Mouse (Mus musculus) limb, embryonic 11.5 days (tissue): Measurements from ENCODE around the gene Daglb. TPM values are rescaled to one million over a fixed set of nuclear protein-coding genes. Genes with fewer than 3 reads are reported as not detected.

ENCODE experiments used
- ATAC-seq: fragments of 200-750 bp; cut with Nextera tagmentation; 2 replicates; pipeline ENCODE4 v1.8.0; 2017; ENCODE audit warnings: low read depth; ENCODE audit not compliant: insufficient number of reproducible peaks, low FRiP score, low TSS enrichment
- DNase-seq: peaks from one replicate; pipeline ENCODE4 v3.0.0-alpha.2; 2015; ENCODE audit warnings: low spot score
- H3K27ac ChIP-seq: fragments of 300-500 bp; sonication (generic); replicated peaks from 2 replicates; pipeline ENCODE4 v1.5.1; 2014; ENCODE audit warnings: low read depth, mild to moderate bottlenecking, low read length
- H3K27me3 ChIP-seq: fragments of 300-500 bp; sonication (generic); 2 replicates; pipeline ENCODE4 v1.6.1; 2014; ENCODE audit warnings: mild to moderate bottlenecking, low read length, mixed read lengths; ENCODE audit not compliant: control insufficient read depth, insufficient read depth
- H3K36me3 ChIP-seq: fragments of 300-500 bp; sonication (generic); 2 replicates; pipeline ENCODE4 v1.6.1; 2014; ENCODE audit warnings: mild to moderate bottlenecking, low read length, moderate library complexity, mixed read lengths; ENCODE audit not compliant: control insufficient read depth, insufficient read depth
- H3K4me1 ChIP-seq: fragments of 300-500 bp; sonication (generic); 2 replicates; pipeline ENCODE4 v1.6.1; 2014; ENCODE audit warnings: low read length, mixed read lengths; ENCODE audit not compliant: control insufficient read depth, insufficient read depth
- H3K4me2 ChIP-seq: fragments of 300-500 bp; sonication (generic); 2 replicates; pipeline ENCODE4 v1.6.1; 2014; ENCODE audit warnings: low read depth, mild to moderate bottlenecking, moderate library complexity; ENCODE audit not compliant: severe bottlenecking
- H3K4me3 ChIP-seq: fragments of 300-500 bp; sonication (generic); 2 replicates; pipeline ENCODE4 v1.5.1; 2014; ENCODE audit warnings: low read depth, low read length
- H3K9ac ChIP-seq: fragments of 300-500 bp; sonication (generic); 2 replicates; pipeline ENCODE4 v1.6.1; 2014; ENCODE audit warnings: mild to moderate bottlenecking, low read length
- H3K9me3 ChIP-seq: fragments of 300-500 bp; sonication (generic); 2 replicates; pipeline ENCODE4 v1.6.1; 2016; ENCODE audit warnings: low read length; ENCODE audit not compliant: control insufficient read depth
- whole genome bisulfite sequencing: fragments of 180-500 bp; shearing (Covaris S2); extraction: QIAGEN DNeasy Blood & Tissue Kit; methylation state at CpG from one replicate; pipeline ENCODE4 v1.1.7; 2014; 5-methylcytosine and 5-hydroxymethylcytosine counted together
- polyA plus RNA-seq: library from polyadenylated mRNA; unstranded; fragments of >200 nt; fragmentation: Nextera tagmentation; extraction: Ambion mirVana; gene quantifications from 2 replicates; pipeline ENCODE4 v1.2.1, GENCODE M21; 2014

The Daglb gene
- polyA plus RNA-seq, 1 experiment from 2014 or later, result 9.4 TPM

DNA sequence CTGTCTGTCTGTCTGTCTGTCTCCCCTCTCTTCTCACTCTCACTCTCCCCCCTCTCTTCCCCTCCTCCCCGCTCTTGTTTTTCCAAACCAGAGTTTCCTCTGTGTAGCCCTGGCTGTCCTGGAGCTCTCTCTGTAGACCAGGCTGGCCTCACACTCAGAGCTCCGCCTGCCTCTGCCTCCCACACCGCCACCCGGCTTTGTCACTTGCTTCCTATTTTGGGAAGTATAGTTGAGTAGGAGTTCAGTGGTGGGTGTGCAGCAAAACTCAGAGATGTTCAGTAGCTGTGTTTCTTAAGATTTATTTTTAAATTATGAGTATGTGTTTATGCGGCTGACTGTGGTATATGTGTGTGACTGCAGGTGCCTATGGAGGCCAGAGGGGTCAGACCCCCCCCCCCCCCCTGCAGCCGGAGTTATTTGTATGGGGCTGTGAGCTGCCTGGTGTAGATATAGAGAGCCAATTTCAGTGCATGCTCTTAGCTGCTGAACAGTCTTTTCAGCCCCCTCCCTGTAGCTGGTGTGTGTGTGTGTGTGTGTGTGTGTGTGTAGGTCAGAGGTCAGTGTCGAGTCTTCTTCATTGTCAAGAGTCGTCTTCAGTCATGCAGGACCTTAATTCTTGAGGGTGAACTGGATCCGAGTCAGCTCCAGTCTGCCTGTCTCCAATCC lies 7.7 kb downstream of the Daglb start:
- no peak overlapping the region for H3K9ac ChIP-seq
- H3K36me3 ChIP-seq, result peaks cover 8% of the 10 kb centered on the region; the same call in 1 of the 2 replicates
- H3K27ac ChIP-seq, result no peak overlapping the region
- DNase-seq (no peak), ATAC-seq (no peak)
- no peaks in the 10 kb centered on the region for H3K9me3 ChIP-seq
- H3K4me2 ChIP-seq, result no peak overlapping the region
- no peaks in the 10 kb centered on the region for H3K4me1 ChIP-seq
- H3K27me3 ChIP-seq, result no peaks in the 10 kb centered on the region
- no peak overlapping the region for H3K4me3 ChIP-seq
- 86% methylated on average over 9 of the region's 9 CpGs for WGBS

DNA sequence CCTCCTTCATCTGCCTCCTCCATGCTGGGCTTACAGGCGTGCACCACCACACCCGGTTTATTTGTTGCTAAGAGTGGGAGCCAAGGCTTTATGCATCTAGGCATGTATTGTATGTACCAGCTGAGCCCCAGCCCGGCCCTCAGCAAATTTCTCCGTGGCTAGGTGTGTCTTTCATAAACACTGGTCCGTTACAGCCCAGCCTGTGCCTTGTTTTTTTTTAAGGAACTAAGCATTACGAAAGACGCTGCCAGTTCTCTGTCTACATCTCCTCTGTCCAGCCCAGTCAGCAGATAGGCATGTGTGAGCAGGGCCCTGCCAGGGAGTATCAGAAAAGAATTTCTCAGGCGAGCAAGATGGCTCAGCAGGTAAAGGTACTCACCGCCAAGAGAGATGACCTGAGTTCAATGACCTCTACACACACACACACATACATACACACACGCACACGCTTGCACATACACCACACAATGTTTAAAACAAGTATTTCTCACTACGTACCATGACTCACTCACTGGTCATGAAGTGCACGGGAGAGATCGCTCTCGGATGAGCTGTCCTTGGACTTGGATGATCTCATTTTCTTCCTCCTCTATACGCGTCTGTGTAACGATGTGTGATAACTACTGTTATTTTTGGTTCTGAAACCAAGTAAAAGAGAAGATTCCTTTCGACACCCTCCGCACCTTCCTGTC lies 10.9 kb downstream of the Daglb start:
- Histone ChIP-seq H3K27ac (no peak overlapping the region), H3K4me1 (no peaks in the 10 kb centered on the region), H3K4me3 (no peak overlapping the region), H3K9ac (no peak overlapping the region), H3K4me2 (no peak overlapping the region), H3K27me3 (no peaks in the 10 kb centered on the region), H3K9me3 (no peaks in the 10 kb centered on the region), H3K36me3 (peaks cover 10% of the 10 kb centered on the region; the same call in 1 of the 2 replicates)
- ATAC-seq, result no peak
- DNase-seq, result no peak
- WGBS, result 96% methylated on average over 20 of the region's 20 CpGs

DNA sequence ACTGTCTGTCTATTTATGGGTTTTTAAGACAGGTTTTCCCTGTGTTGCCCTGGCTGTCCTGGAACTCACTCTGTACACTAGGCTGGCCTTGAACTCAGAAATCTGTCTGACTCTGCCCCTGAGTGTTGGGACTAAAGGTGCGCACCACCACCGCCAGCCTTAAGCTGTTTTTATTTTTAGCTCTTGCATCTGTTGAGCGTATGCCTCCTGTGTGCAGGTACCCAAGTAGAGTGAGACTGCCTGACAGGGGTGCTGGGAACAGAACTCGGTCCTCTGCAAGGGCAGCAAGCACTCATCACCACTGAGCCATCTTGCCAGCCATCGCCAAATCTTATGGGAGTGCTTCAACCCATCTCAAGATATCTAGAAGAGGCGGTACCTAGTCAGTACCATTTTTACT lies 11.6 kb downstream of the Daglb start:
- DNase-seq, result no peak
- H3K27ac ChIP-seq, result no peak overlapping the region
- no peaks in the 10 kb centered on the region for H3K4me1 ChIP-seq
- no peak overlapping the region for H3K4me2 ChIP-seq
- peaks cover 10% of the 10 kb centered on the region; the same call in 1 of the 2 replicates for H3K36me3 ChIP-seq
- WGBS, result 98% methylated on average over 6 of the region's 6 CpGs
- ATAC-seq, result no peak
- no peaks in the 10 kb centered on the region for H3K9me3 ChIP-seq
- no peak overlapping the region for H3K9ac ChIP-seq
- H3K27me3 ChIP-seq, result no peaks in the 10 kb centered on the region
- H3K4me3 ChIP-seq, result no peak overlapping the region

DNA sequence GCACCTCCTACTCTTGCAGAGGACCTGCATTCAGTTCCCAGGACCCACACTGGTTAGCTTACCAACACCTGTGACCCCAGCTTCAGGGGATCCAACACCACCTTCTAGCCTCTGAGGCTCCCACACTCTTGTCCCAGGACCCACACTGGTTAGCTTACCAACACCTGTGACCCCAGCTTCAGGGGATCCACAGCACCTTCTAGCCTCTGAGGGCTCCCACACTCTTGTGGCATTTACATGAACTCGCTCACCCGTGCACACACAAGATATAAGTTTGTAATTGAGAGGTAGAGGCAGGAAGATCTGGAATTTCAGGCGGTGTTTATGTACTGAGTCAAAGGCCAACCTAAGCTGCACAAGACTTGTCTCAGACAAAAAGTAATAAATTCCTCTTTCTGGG lies 13.5 kb downstream of the Daglb start:
- DNase-seq (no peak), ATAC-seq (no peak)
- Histone ChIP-seq H3K36me3 (peaks cover 10% of the 10 kb centered on the region; the same call in 1 of the 2 replicates), H3K27ac (no peak overlapping the region), H3K4me2 (no peak overlapping the region), H3K4me3 (no peak overlapping the region), H3K4me1 (no peaks in the 10 kb centered on the region), H3K9me3 (no peaks in the 10 kb centered on the region), H3K27me3 (no peaks in the 10 kb centered on the region), H3K9ac (no peak overlapping the region)
- WGBS, result 98% methylated on average over 3 of the region's 3 CpGs

DNA sequence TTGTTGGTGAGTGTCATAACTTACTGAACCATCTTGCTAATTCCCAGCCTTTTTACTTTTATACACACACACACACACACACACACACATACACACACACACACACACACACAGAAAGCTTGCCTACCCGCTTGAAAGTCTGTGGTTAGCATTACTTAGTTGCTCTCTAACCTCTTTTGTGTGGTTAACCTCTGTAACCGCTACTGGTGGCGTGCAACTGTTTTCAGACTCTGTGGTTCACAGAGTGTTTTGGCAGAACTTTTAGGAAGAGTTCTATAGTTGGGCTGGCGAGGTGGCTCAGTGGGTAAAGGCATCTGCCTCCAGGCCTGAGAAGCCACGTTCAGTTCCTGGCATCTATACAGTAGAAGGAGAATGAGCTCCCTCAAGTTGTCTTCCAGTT lies 20.6 kb downstream of the Daglb start:
- no peak for DNase-seq
- H3K27ac ChIP-seq, result no peak overlapping the region
- H3K27me3 ChIP-seq, result no peaks in the 10 kb centered on the region
- H3K4me1 ChIP-seq, result no peaks in the 10 kb centered on the region
- H3K9me3 ChIP-seq, result no peaks in the 10 kb centered on the region
- H3K4me2 ChIP-seq, result no peak overlapping the region
- H3K36me3 ChIP-seq, result no peaks in the 10 kb centered on the region; the same call in 1 of the 2 replicates
- no peak overlapping the region for H3K4me3 ChIP-seq
- WGBS, result 90% methylated on average over 5 of the region's 5 CpGs
- ATAC-seq, result no peak
- no peak overlapping the region for H3K9ac ChIP-seq

DNA sequence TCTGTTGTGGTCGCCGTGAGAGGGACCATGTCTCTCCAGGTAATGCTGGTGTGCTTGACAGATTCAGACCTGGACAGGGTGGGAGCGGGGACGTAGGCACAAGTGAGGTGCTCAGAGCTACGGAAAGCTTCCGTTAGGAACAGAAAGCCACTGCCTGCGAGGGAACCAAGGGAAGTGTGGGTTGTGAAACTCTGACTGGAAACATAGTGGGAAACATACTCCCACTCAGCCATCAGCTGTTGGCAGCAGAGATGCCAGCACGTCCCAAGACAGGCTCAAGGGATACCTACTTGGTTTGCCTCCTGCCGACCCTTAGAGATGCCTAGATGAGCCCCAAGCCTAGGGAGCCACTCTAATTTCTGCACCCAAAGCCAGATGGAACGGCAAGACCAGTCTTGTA lies 22.8 kb downstream of the Daglb start:
- no peaks in the 10 kb centered on the region for H3K27me3 ChIP-seq
- no peaks in the 10 kb centered on the region; the same call in 1 of the 2 replicates for H3K36me3 ChIP-seq
- no peak for ATAC-seq

DNA sequence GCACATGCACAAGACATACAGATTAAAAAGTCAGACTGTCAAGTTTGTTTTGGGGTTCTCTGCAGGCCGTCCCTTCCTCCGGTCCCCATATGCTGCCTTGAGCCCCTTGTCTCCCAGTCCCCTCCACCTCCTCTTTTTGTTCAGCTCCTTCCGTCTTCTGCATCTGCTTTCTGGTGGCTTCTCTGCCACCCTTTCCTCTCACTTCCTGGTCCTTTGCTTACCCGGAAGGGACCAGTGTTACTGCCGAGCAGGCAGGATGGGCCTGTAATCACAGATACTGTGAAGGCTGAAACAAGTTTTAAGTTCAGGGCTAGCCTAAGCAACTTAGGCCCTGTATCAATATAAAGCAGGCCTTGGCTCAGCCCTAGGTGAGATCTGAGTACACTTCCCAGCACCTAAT lies 23.6 kb downstream of the Daglb start:
- Histone ChIP-seq H3K9ac (no peak overlapping the region), H3K4me1 (no peaks in the 10 kb centered on the region), H3K4me2 (no peak overlapping the region), H3K9me3 (no peaks in the 10 kb centered on the region), H3K27me3 (no peaks in the 10 kb centered on the region), H3K36me3 (no peaks in the 10 kb centered on the region; the same call in 1 of the 2 replicates), H3K27ac (no peak overlapping the region), H3K4me3 (no peak overlapping the region)
- DNase-seq (no peak), ATAC-seq (no peak)
- 90% methylated on average over 5 of the region's 5 CpGs for WGBS

More for the DNA sequence above, 22.8 kb downstream of the Daglb start:
- no peak overlapping the region for H3K27ac ChIP-seq
- H3K4me2 ChIP-seq, result no peak overlapping the region
- 92% methylated on average over 10 of the region's 10 CpGs for WGBS
- no peak overlapping the region for H3K9ac ChIP-seq
- no peak overlapping the region for H3K4me3 ChIP-seq
- H3K4me1 ChIP-seq, result no peaks in the 10 kb centered on the region
- no peak for DNase-seq
- H3K9me3 ChIP-seq, result no peaks in the 10 kb centered on the region

DNA sequence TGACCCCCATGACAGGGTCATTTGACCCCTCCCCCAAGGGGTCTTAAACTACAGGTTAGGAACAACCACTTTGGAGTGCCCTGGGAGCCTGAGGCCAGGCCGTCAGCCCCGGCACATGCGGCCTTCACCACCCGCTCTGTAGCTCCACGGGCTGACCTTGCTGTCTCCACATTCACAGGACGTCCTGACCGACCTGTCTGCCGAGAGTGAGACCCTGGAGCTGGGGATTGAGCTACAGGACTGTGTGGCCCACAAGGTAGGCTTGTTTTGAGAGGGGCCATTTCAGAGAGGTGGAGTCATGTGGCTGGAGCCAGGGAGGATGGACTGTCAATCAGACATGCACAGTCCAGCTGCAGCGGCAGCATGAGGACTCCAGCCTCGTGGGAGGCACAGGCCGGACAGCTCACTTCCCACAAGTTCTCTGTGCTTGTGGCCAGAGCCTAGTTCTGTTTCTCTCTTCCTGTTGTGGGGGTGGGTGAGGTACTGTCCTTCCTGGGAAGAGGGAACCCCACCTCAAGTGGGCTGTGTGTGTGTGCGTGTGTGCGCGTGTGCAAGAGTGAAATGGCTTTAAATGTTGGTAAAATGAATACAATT lies 25.5 kb downstream of the Daglb start:
- H3K9me3 ChIP-seq, result no peaks in the 10 kb centered on the region
- H3K36me3 ChIP-seq, result no peaks in the 10 kb centered on the region; the same call in 1 of the 2 replicates
- H3K4me1 ChIP-seq, result no peaks in the 10 kb centered on the region
- H3K27me3 ChIP-seq, result no peaks in the 10 kb centered on the region
- ATAC-seq, result no peak
- WGBS, result 89% methylated on average over 14 of the region's 14 CpGs
- H3K4me3 ChIP-seq, result no peak overlapping the region
- H3K27ac ChIP-seq, result no peak overlapping the region
- no peak for DNase-seq
- H3K4me2 ChIP-seq, result no peak overlapping the region
- H3K9ac ChIP-seq, result no peak overlapping the region
